Mouse (Mus musculus) ES-Bruce4 (cell line): Measurements from ENCODE around the gene Srsf3.
A peak's percentile ranks its signal among the peaks of the same experiment; 100 is the strongest.

Experiments
- CTCF ChIP-seq: IDR thresholded peaks from one replicate; pipeline ENCODE4 v1.8.1; 2011; ENCODE audit warnings: low read depth, low read length
- EP300 ChIP-seq: IDR thresholded peaks from 2 replicates; pipeline ENCODE4 v1.6.1; 2011; ENCODE audit warnings: low read depth, low read length; ENCODE audit not compliant: insufficient read depth
- POLR2A ChIP-seq: IDR thresholded peaks from one replicate; pipeline ENCODE4 v1.8.1; 2011; ENCODE audit warnings: low read length; ENCODE audit not compliant: insufficient read depth

DNA sequence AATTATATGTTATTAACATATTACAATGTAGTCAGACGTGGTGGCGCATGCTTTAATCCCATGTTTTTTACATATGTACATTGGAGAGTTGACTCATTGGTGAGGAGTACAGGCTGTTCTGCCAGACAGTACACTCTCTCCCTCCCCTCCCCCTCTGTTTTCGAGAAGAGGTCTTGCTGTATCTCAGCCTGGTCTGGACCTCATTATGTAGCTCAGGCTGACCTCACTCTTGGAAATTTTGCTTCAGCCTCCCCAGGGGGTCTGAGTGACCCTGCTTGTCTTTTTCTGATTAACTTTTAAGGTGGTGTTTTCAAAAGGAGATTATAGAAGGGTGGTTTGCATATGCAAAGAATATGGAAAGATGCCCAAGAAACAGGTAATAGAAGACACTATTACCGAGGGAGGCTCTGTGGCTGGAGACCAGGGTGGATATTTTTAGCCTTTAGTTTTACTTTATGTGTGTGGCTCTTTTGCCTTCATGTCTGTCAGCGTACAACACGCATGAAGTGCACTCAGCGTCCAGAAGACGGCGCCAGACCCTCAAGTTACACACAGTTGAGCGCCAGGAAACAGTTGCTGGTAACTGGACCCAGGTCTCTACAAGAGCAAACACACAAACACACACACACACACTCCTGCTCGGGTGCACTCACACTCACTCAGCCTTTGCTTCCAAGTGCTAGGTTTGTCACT, 14.0 kb upstream of the Srsf3 start:
- peak; percentile 92 for TF ChIP-seq CTCF
- TF ChIP-seq EP300 = no peak
- TF ChIP-seq POLR2A = no peak
